Mouse (Mus musculus): ENCODE measurements around the gene Olfr543. TPM values are rescaled to one million over a fixed set of nuclear protein-coding genes. Genes with fewer than 3 reads are reported as not detected.

Gene Olfr543
- polyA plus RNA-seq, 1 experiment: not detected

DNA sequence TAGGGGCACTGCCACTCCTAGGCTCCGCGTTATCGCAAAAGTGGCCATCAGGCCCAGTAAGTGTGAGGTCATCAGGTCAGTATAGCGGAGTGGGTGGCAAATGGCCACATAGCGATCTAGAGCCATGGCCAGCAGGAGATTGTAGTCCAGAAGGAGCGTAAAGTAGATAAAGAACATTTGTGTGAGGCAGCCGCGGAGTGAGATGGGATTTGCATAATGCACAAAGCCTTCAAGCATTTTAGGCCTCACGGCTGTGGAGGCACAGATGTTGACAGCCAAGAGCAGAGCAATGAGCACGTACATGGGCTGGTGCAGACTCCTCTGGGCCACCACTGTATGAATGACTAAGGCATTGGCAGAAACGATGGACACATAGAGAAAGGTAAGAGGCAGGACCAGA is 4.1 kb downstream of the Olfr543 start:
- no peaks in the 10 kb centered on the region for H3K27me3 ChIP-seq (replicated peaks; ENCODE audit: control insufficient read depth, insufficient read depth, low read length)
- no peak for TF ChIP-seq POLR2A (IDR thresholded peaks at IDR 0.05; ENCODE audit: low read depth, low read length)
- TF ChIP-seq CTCF (conservative IDR thresholded peaks at IDR 0.05; ENCODE audit: insufficient read depth, insufficient read length, low read depth, low read length): no peak
- H3K27ac ChIP-seq (ENCODE audit: insufficient read depth, low read depth, low read length): no peak overlapping the region
- no peak for DNase-seq
- no peaks in the 10 kb centered on the region for H3K4me1 ChIP-seq (ENCODE audit: control insufficient read depth, insufficient read depth, low read length)
- no peak overlapping the region for H3K4me3 ChIP-seq (ENCODE audit: insufficient read depth, low read depth, low read length)
- no peaks in the 10 kb centered on the region for H3K36me3 ChIP-seq (ENCODE audit: control insufficient read depth, insufficient read depth, low read length)
- WGBS: 93% methylated on average over 11 of the region's 11 CpGs

DNA sequence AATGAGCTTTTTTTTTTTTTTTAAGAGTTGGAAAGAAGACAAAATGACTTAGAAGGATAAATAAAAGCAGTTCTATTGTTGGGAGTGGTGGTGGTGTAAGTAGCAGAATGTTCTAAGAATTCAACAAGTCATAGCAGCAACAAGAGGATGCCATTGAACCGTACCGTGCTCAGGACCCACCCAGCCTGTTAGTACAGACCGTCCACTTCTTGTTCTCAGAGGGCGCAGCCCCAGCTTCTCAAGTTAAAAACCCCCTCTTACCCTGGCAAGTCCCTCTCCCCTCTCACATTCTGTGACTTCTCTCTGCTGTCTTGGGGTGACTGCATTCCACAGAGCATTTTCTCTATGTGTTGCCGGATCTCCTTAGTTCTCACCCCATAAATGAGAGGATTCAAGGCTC is 4.9 kb downstream of the Olfr543 start:
- Histone ChIP-seq H3K36me3 (ENCODE audit: control insufficient read depth, insufficient read depth, low read length) (no peaks in the 10 kb centered on the region), H3K27ac (ENCODE audit: insufficient read depth, low read depth, low read length) (no peak overlapping the region), H3K27me3 (replicated peaks; ENCODE audit: control insufficient read depth, insufficient read depth, low read length) (no peaks in the 10 kb centered on the region), H3K4me1 (ENCODE audit: control insufficient read depth, insufficient read depth, low read length) (no peaks in the 10 kb centered on the region), H3K4me3 (ENCODE audit: insufficient read depth, low read depth, low read length) (no peak overlapping the region)
- TF ChIP-seq CTCF (conservative IDR thresholded peaks at IDR 0.05; ENCODE audit: insufficient read depth, insufficient read length, low read depth, low read length) (no peak), POLR2A (IDR thresholded peaks at IDR 0.05; ENCODE audit: low read depth, low read length) (no peak)
- WGBS: 95% methylated on average over 5 of the region's 5 CpGs
- no peak for DNase-seq

GRCm38 (mm10) chr7:102472675-102473074 is 8.8 kb downstream of the Olfr543 start:
- no peak for DNase-seq
- Histone ChIP-seq H3K36me3 (ENCODE audit: control insufficient read depth, insufficient read depth, low read length) (no peaks in the 10 kb centered on the region; the same call in 1 of the 2 replicates), H3K4me1 (ENCODE audit: control insufficient read depth, insufficient read depth, low read length) (no peaks in the 10 kb centered on the region), H3K27ac (ENCODE audit: insufficient read depth, low read depth, low read length) (no peak overlapping the region), H3K27me3 (replicated peaks; ENCODE audit: control insufficient read depth, insufficient read depth, low read length) (no peaks in the 10 kb centered on the region), H3K4me3 (ENCODE audit: insufficient read depth, low read depth, low read length) (no peak overlapping the region)
- 22% methylated on average over 5 of the region's 5 CpGs for WGBS
- TF ChIP-seq POLR2A (IDR thresholded peaks at IDR 0.05; ENCODE audit: low read depth, low read length): no peak
- no peak for TF ChIP-seq CTCF (conservative IDR thresholded peaks at IDR 0.05; ENCODE audit: insufficient read depth, insufficient read length, low read depth, low read length)

DNA sequence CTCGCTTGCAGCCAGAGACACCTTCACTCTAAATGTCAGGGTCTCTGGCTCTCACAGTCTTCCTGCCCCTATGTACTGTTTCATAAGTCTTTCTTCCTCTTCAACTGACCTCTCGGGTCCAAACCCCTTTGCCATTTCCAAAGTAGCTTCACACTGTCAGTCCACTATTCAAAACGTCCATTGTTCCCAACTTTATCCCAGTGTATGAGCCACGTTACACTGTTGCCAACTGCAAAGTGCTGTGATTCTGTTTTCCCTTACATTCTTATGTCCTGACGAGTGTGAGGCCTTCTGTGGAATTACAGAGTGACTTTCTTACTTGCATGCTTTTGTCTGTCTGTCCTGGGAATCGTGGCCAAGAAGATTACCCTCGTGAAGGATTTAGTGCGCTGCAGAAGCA is 13.9 kb downstream of the Olfr543 start:
- 94% methylated on average over 8 of the region's 8 CpGs for WGBS
- DNase-seq: no peak
- Histone ChIP-seq H3K36me3 (ENCODE audit: control insufficient read depth, insufficient read depth, low read length) (peaks cover 2% of the 10 kb centered on the region), H3K27me3 (replicated peaks; ENCODE audit: control insufficient read depth, insufficient read depth, low read length) (no peaks in the 10 kb centered on the region), H3K4me1 (ENCODE audit: control insufficient read depth, insufficient read depth, low read length) (no peaks in the 10 kb centered on the region), H3K27ac (ENCODE audit: insufficient read depth, low read depth, low read length) (no peak overlapping the region), H3K4me3 (ENCODE audit: insufficient read depth, low read depth, low read length) (no peak overlapping the region)
- TF ChIP-seq POLR2A (IDR thresholded peaks at IDR 0.05; ENCODE audit: low read depth, low read length) (no peak), CTCF (conservative IDR thresholded peaks at IDR 0.05; ENCODE audit: insufficient read depth, insufficient read length, low read depth, low read length) (no peak)

- TF ChIP-seq POLR2A (IDR thresholded peaks at IDR 0.05; ENCODE audit: low read depth, low read length) (no peak), CTCF (conservative IDR thresholded peaks at IDR 0.05; ENCODE audit: insufficient read depth, insufficient read length, low read depth, low read length) (no peak)
Observed at GRCm38 (mm10) chr7:102458618-102459380, 22.7 kb downstream of the Olfr543 start.

DNA sequence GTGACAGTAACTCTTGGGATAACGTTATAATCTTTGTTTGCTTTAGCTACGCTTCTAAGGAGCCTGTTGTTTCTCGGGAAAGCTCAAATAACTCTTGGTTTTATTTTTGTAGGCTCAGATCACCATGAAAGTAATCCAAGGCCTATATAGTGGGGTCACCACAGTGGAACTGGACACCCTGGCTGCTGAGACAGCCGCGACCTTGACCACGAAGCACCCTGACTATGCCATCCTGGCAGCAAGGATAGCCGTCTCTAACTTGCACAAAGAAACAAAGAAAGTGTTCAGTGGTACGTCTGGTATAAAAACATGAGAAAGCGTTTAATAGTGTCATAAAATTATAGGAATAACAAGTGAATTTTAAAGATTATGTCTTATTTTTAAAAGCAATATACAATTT is 35.0 kb downstream of the Olfr543 start:
- DNase-seq: no peak
- H3K4me1 ChIP-seq (ENCODE audit: control insufficient read depth, insufficient read depth, low read length): no peaks in the 10 kb centered on the region
- 72% methylated on average over 9 of the region's 9 CpGs for WGBS
- no peak overlapping the region for H3K27ac ChIP-seq (ENCODE audit: insufficient read depth, low read depth, low read length)
- no peak for TF ChIP-seq CTCF (conservative IDR thresholded peaks at IDR 0.05; ENCODE audit: insufficient read depth, insufficient read length, low read depth, low read length)
- TF ChIP-seq POLR2A (IDR thresholded peaks at IDR 0.05; ENCODE audit: low read depth, low read length): no peak
- H3K36me3 ChIP-seq (ENCODE audit: control insufficient read depth, insufficient read depth, low read length): peaks cover 2% of the 10 kb centered on the region; the same call in 1 of the 2 replicates
- no peaks in the 10 kb centered on the region for H3K27me3 ChIP-seq (replicated peaks; ENCODE audit: control insufficient read depth, insufficient read depth, low read length)
- H3K4me3 ChIP-seq (ENCODE audit: insufficient read depth, low read depth, low read length): no peak overlapping the region

More at GRCm38 (mm10) chr7:102458618-102459380, 22.7 kb downstream of the Olfr543 start:
- H3K4me1 ChIP-seq (ENCODE audit: control insufficient read depth, insufficient read depth, low read length): no peaks in the 10 kb centered on the region
- no peak for DNase-seq
- H3K27ac ChIP-seq (ENCODE audit: insufficient read depth, low read depth, low read length): no peak overlapping the region
- no peak overlapping the region for H3K4me3 ChIP-seq (ENCODE audit: insufficient read depth, low read depth, low read length)
- H3K36me3 ChIP-seq (ENCODE audit: control insufficient read depth, insufficient read depth, low read length): peaks cover 5% of the 10 kb centered on the region
- 87% methylated on average over 5 of the region's 5 CpGs for WGBS
- no peaks in the 10 kb centered on the region for H3K27me3 ChIP-seq (replicated peaks; ENCODE audit: control insufficient read depth, insufficient read depth, low read length)

DNA sequence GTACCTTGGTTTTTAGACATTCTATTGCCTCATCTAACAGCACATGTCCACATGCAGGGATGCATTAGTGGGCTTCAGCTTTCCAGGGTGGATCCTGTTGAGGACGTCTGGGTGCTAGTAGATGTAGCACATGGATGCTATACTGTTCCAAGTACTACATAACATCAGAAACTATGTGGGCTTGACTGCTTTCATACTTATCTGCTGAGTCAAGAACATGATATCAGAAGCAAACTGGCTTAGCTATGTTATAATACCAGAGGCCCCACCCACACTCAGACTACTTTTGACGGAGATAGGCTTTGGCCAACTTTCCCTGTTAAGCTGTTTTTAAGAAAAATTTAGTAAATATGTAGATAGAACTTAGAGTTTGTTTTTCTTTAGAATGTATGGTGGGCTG is 37.2 kb downstream of the Olfr543 start:
- 77% methylated on average over 2 of the region's 2 CpGs for WGBS
- no peak overlapping the region for H3K4me3 ChIP-seq (ENCODE audit: insufficient read depth, low read depth, low read length)
- no peaks in the 10 kb centered on the region for H3K4me1 ChIP-seq (ENCODE audit: control insufficient read depth, insufficient read depth, low read length)
- no peak overlapping the region for H3K27ac ChIP-seq (ENCODE audit: insufficient read depth, low read depth, low read length)
- no peaks in the 10 kb centered on the region for H3K27me3 ChIP-seq (replicated peaks; ENCODE audit: control insufficient read depth, insufficient read depth, low read length)
- no peak for DNase-seq
- H3K36me3 ChIP-seq (ENCODE audit: control insufficient read depth, insufficient read depth, low read length): peaks cover 2% of the 10 kb centered on the region; the same call in 1 of the 2 replicates
- TF ChIP-seq CTCF (conservative IDR thresholded peaks at IDR 0.05; ENCODE audit: insufficient read depth, insufficient read length, low read depth, low read length) (no peak), POLR2A (IDR thresholded peaks at IDR 0.05; ENCODE audit: low read depth, low read length) (no peak)

Data from kidney, adult 2 months (tissue).